Mouse (Mus musculus) bone marrow, adult 2 months (tissue): ENCODE measurements around the gene Fa2h.
"Not testable (repeated sequence)": the region's sequence is repeated elsewhere in the genome, so short reads cannot be mapped to it uniquely, and the experiment has no call there.

Experiments used
- CTCF ChIP-seq: fragments of 200-500 bp; IDR thresholded peaks from 2 replicates; pipeline ENCODE4 v1.5.1; 2011; ENCODE audit warnings: low read length, control low read depth; ENCODE audit not compliant: control insufficient read depth, insufficient read depth
- POLR2A ChIP-seq: fragments of 200-500 bp; IDR thresholded peaks from 2 replicates; pipeline ENCODE4 v1.6.1; 2011; ENCODE audit warnings: low read depth, mild to moderate bottlenecking, control low read depth, low read length, borderline replicate concordance; ENCODE audit not compliant: control insufficient read depth

DNA sequence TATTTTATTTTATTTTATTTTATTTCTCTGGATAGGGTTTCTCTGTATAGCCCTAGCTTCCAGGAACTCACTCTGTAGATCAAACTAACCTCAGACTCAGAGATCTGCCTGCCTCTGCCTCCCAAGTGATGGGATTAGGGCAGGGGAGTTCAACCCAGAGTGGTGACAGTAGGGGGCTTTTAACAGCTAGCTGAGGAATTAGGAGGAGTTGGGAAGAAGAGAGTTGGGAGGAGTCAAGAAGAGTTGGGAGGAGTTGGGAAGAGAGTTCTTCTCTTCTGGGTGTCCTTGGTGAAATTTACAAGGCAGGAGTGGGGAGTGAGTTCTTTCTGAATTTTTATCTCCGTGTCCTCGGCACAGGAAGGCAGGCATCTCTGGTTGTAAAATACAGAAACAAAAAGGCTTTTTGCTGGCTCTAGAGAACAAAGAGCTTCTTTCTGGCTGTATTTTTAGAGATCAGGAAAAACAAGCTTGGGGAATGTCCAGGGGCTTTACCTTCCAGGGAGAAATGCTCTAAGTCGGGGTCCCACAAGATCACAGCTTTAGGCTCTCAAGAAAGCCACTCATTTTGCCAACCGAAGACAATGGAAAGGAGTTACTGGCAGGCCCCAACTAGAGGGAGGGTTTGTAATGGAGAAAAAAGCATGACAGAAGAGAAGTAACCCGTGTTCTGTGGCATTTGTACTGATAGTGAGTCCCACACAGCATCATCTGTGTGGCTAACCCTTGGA is 90.4 kb downstream of the Fa2h start:
- not testable (repeated sequence) for TF ChIP-seq POLR2A, CTCF
